Mouse (Mus musculus): ENCODE results near the gene R3hdml. TPM values are rescaled to one million over a fixed set of nuclear protein-coding genes. Genes with fewer than 3 reads are reported as not detected.

The R3hdml gene
- total and polyA plus RNA-seq, 3 experiments, result not detected

DNA sequence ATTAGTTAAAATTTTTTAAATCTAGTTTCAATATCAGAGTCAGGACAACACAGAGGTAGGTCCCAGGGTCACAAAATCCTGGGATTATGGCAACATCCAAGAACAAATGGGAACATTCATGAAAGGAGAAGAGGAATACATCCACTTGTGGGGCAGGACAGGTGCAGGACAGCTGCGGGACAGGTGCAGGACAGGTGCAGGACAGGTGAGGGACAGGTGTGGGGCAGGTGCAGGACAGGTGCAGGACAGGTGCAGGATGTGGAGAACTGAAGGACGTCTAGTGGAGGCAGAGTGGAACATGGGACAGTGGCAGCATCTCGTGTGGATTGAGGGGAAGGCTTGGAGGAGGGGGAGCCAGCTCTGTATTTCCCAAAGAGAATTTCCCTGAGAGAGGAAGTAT lies 42.8 kb upstream of the R3hdml start:
- Histone ChIP-seq H3K9ac (ENCODE audit: insufficient read depth, low read depth) (no peak overlapping the region), H3K27me3 (replicated peaks) (peaks cover 95% of the 10 kb centered on the region), H3K4me2 (ENCODE audit: insufficient read depth, low read depth, poor library complexity, severe bottlenecking) (no peak overlapping the region), H3K4me3 (replicated peaks in 1 of 3; ENCODE audit: low read depth in 2 of 3, low read length in 2 of 3, poor library complexity in 1 of 3) (no peak overlapping the region), H3K9me3 (replicated peaks; ENCODE audit: low read length) (no peaks in the 10 kb centered on the region), H3K27ac (ENCODE audit: insufficient read depth, low read depth) (no peak overlapping the region), H3K4me1 (ENCODE audit: control insufficient read depth in 1 of 2, insufficient read depth in 2 of 2) (no peaks in the 10 kb centered on the region), H3K36me3 (replicated peaks in 1 of 2; ENCODE audit: control insufficient read depth in 1 of 2, insufficient read depth in 1 of 2, low read length in 1 of 2) (no peaks in the 10 kb centered on the region), H3K79me2 (replicated peaks; ENCODE audit: control insufficient read depth, extremely low read depth, insufficient read depth, poor library complexity, severe bottlenecking) (no peaks in the 10 kb centered on the region)
- dilution Hi-C loops (cut with MboI; ENCODE audit: extremely low pct_ligation_motif_present, extremely low pct_unique_long_range_greater_than_20kb, low sequenced_read_pairs), result no loop called here
- TF ChIP-seq USF1 (IDR thresholded peaks at IDR 0.05; ENCODE audit: low read depth, low read length), result no peak
- no peak for TF ChIP-seq MYC (IDR thresholded peaks at IDR 0.05; ENCODE audit: low read depth, low read length)
- no peak for TF ChIP-seq MAZ (IDR thresholded peaks at IDR 0.05; ENCODE audit: low read depth, low read length)
- 0 out of 2 replicates have a peak, but pooled peaks have one; percentile 21 for TF ChIP-seq TCF12 (IDR thresholded peaks at IDR 0.05; ENCODE audit: low read depth, low read length)
- no peak for TF ChIP-seq ELF1 (IDR thresholded peaks at IDR 0.05; ENCODE audit: low read depth, low read length)
- TF ChIP-seq NRF1 (IDR thresholded peaks at IDR 0.05; ENCODE audit: low read depth, low read length), result no peak
- no peak for DNase-seq (ENCODE audit: extremely low read depth)
- in situ Hi-C loops (cut with MboI; ENCODE audit: low pct_ligation_motif_present, low pct_unique_long_range_greater_than_20kb, low sequenced_read_pairs), result no loop called here

DNA sequence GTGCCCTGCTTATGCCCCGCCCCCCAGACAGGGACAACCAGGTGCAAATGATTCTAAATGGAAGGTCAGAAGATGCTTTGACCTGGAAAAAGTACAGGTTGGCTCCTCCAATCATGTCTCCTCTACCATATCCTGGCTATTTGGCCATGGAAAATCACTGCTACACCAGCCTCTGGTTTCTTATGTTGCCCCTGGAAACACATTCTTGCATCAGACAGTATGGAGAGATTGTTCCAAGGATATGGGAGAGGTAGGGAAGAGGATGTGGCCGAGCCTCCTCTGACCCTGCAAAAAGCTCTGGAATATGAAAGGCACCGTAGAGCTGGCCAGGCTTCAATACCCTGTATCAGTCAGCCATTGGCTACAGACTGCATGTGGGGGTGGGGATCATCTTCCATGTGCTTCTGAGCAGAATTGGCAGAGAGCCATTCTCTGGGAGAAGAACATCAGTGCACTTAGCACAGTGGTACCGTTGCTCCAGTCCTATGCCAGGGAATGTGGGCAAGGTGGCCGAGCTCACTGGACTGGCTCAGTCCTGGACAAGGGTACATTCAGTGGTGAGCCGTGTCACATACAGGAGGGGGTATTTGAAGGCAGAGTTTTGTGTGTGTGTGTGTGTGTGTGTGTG lies 41.3 kb upstream of the R3hdml start:
- H3K9me3 ChIP-seq (replicated peaks; ENCODE audit: low read length), result no peaks in the 10 kb centered on the region
- no peak for TF ChIP-seq ETS1 (conservative IDR thresholded peaks at IDR 0.05; ENCODE audit: low read depth, low read length)
- TF ChIP-seq PAX5 (IDR thresholded peaks at IDR 0.05; ENCODE audit: low read length), result no peak
- TF ChIP-seq USF2 (conservative IDR thresholded peaks at IDR 0.05; ENCODE audit: low read depth, low read length), result no peak
- TF ChIP-seq HCFC1 (IDR thresholded peaks at IDR 0.05; ENCODE audit: low read depth, low read length), result no peak
- TF ChIP-seq CHD1 (IDR thresholded peaks at IDR 0.05; ENCODE audit: low read depth, low read length), result no peak
- TF ChIP-seq JUN (IDR thresholded peaks at IDR 0.05; ENCODE audit: insufficient read depth, low read depth, low read length), result no peak
- TF ChIP-seq MAZ (IDR thresholded peaks at IDR 0.05; ENCODE audit: low read depth, low read length), result no peak
- no peak for TF ChIP-seq JUND (conservative IDR thresholded peaks at IDR 0.05; ENCODE audit: low read depth, low read length)
- TF ChIP-seq ELF1 (IDR thresholded peaks at IDR 0.05; ENCODE audit: low read depth, low read length), result no peak
- no peak for TF ChIP-seq RCOR1 (conservative IDR thresholded peaks at IDR 0.05; ENCODE audit: low read depth, low read length)
- H3K36me3 ChIP-seq (replicated peaks in 1 of 2; ENCODE audit: control insufficient read depth in 1 of 2, insufficient read depth in 1 of 2, low read length in 1 of 2), result no peaks in the 10 kb centered on the region
- no peak overlapping the region for H3K27ac ChIP-seq (ENCODE audit: insufficient read depth, low read depth)
- H3K4me2 ChIP-seq (ENCODE audit: insufficient read depth, low read depth, poor library complexity, severe bottlenecking), result no peak overlapping the region
- in situ Hi-C loops (cut with MboI; ENCODE audit: low pct_ligation_motif_present, low pct_unique_long_range_greater_than_20kb, low sequenced_read_pairs), result no loop called here
- H3K79me2 ChIP-seq (replicated peaks; ENCODE audit: control insufficient read depth, extremely low read depth, insufficient read depth, poor library complexity, severe bottlenecking), result no peaks in the 10 kb centered on the region
- H3K9ac ChIP-seq (ENCODE audit: insufficient read depth, low read depth), result no peak overlapping the region
- DNase-seq (ENCODE audit: extremely low read depth), result no peak
- dilution Hi-C loops (cut with MboI; ENCODE audit: extremely low pct_ligation_motif_present, extremely low pct_unique_long_range_greater_than_20kb, low sequenced_read_pairs), result no loop called here
- no peak overlapping the region for H3K4me3 ChIP-seq (replicated peaks in 1 of 3; ENCODE audit: low read depth in 2 of 3, low read length in 2 of 3, poor library complexity in 1 of 3)
- H3K4me1 ChIP-seq (ENCODE audit: control insufficient read depth in 1 of 2, insufficient read depth in 2 of 2), result no peaks in the 10 kb centered on the region
- H3K27me3 ChIP-seq (replicated peaks), result peaks cover 94% of the 10 kb centered on the region
